Mouse (Mus musculus) cerebellum, postnatal 10 days (tissue): Measurements from ENCODE around the gene Gba.

ENCODE experiments used
- DNase-seq, 2 experiments: peaks; one replicate each; pipeline ENCODE4 v3.0.0; 2021; ENCODE audit warnings: mixed read lengths in 2 of 2

The Gba gene

DNA sequence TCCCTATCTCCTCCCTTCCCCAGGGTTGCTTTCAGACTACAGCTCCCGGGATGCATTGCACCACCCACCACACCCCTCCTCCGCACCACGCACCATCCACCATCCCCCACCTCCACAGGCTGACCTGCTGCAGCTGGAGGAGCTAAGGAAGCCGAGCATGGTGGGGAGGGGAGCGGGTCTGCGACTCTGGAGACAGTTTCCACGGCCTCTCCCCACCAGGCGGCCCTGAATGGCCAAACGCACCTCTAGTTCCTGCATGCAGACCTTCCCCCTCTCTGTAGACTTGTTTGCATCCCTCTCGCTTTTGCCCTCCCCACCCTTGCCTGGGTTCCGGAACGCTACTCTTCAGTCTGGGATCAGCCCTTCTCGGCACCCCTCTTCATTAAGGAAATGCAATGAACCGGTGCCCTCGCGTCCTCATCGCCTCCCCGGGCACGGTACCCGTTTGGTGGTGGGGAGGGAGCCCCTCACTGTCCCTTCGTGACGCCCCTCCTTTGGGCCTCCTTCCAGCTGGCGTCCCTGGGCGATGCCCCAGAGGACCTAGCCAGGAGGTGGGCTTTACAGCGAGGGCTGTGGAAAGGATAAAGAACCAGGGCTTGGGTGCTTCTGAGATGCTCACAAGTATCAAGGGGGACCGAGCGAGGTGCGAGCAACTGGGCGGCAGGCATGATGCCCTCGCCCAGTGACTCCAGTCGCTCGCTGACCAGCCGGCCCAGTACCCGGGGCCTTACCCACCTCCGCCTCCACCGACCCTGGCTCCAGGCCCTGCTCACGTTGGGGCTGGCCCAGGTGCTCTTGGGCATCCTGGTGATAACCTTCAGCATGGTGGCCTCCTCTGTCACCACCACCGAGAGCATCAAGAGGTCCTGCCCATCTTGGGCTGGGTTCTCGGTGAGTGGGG is 19.4 kb upstream of the Gba start, which contains the start of gene Fam189b:
Gene Fam189b, plus strand, starts transcription at position 86 of the 901 bp plus-strand sequence.
- peak; percentile 93 to 96 for DNase-seq

DNA sequence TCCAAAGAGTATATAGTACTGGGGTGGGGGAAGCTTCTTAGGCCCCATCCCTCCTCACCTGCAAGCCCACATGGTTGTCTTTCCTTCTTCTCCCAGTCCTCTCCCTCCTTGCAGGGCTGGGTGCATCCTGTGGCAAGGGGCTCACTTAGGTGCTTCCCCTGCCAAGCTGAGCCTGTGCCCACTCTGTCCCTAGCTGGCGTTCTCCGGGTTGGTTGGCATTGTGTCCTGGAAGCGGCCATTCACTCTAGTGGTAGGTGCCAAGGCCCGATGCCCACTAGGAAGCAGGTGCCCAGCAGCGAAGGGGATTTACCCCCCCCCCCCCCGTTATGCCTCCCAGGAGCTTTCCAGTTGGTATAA is 18.8 kb upstream of the Gba start:
- peak; percentile 82 for DNase-seq

DNA sequence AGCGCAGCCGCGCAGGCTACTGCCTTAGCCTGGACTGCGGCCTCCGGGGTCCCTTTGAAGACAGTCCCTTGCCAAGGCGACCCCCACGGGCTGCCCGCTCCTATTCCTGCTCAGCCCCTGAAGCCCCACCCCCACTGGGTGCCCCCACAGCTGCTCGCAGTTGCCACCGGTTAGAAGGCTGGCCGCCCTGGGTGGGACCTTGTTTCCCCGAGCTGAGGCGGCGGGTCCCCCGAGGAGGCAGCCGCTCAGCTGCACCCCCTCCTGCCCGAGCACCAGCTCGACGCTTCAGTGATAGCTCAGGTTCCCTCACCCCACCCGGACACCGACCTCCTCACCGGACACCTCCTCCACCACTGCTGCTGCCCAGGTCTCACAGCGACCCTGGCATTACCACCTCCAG is 15.5 kb upstream of the Gba start:
- DNase-seq, result no peak

GRCm38 (mm10) chr3:89187690-89188477 is 14.8 kb upstream of the Gba start:
- DNase-seq, result no peak

- DNase-seq, result no peak
These were observed 14.3 kb upstream of the Gba start for GRCm38 (mm10) chr3:89188478-89188875.

DNA sequence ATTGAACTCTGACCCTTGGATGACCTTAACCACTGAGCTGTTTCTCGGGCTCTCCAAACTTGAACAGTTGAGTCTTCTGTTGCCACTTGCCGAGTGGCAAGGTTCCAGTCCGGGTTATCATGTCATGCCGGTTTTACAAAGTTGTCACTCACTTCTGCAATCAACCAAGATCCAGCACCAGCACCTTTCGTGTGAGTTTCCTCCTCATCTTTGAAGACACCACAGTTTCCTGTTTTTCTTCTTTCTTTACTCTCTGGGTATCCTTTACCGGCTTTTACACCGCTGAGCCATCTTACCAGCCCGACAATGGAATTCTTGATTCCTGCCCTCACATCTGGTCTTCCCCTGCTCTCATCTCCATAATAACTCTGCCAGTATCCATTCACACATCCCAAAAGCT is 12.3 kb upstream of the Gba start:
- no peak for DNase-seq

GRCm38 (mm10) chr3:89193351-89193750 is 9.4 kb upstream of the Gba start:
- no peak for DNase-seq

- DNase-seq, result peak in 1 of 2 experiments; percentile 30
These were observed 8.9 kb upstream of the Gba start for GRCm38 (mm10) chr3:89193853-89194252.

- DNase-seq, result peak; percentile 95 to 96
These were observed 6.5 kb upstream of the Gba start for GRCm38 (mm10) chr3:89195979-89196877.

DNA sequence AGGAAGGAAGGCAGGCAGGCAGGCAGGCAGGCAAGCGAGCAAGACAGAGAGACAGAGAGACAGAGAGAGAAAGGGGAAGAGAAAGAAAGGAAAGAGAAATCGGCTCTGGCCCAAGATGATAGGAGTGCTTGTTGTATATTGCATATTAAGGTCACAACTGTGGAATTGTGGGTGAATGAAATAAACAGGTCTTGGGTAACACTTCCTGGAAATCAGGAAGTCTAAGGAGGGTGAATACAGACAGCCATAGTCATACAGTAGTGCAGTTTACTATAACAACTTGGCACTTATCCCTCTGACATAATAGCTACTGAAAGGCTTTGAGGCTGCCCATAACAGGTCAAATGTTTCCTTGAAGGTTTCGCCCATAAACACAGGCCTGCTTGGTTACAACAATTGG is 2.9 kb upstream of the Gba start:
- no peak for DNase-seq

DNA sequence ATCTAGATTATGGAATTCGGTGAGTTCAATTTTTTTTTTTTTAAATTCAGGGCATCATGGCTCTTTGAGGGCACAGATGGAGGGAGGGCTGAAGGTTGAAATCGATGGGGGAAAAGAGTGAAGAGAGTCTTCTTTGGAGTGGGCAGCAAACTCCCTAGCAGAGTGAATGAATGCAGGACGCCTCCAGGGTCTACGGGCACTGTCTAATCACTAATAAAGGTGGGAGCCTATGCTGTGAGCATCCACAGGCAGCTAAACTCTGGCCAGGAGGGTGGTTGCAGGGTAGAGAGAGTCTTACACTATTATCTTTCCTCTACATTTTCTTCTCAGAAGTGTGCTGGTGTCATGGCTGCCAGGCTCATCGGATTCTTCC is 400 bp downstream of the Gba start:
- DNase-seq, result peak in 1 of 2 experiments; percentile 34

DNA sequence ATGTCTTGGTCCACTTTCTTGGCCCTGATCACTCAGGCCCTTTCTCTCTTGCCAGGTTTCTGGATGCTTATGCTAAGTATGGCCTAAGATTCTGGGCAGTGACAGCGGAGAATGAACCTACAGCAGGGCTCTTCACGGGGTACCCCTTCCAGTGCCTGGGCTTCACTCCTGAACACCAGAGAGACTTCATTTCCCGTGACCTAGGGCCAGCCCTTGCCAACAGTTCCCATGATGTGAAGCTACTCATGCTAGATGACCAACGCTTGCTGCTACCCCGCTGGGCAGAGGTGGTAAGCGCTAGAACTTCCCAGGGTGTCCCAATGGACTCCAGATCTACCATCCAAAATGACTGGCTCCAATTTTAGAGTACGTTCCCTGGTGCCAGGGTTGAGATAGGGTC is 3.4 kb downstream of the Gba start:
- no peak for DNase-seq

GRCm38 (mm10) chr3:89206695-89207094 is 4.0 kb downstream of the Gba start:
- DNase-seq, result no peak

DNA sequence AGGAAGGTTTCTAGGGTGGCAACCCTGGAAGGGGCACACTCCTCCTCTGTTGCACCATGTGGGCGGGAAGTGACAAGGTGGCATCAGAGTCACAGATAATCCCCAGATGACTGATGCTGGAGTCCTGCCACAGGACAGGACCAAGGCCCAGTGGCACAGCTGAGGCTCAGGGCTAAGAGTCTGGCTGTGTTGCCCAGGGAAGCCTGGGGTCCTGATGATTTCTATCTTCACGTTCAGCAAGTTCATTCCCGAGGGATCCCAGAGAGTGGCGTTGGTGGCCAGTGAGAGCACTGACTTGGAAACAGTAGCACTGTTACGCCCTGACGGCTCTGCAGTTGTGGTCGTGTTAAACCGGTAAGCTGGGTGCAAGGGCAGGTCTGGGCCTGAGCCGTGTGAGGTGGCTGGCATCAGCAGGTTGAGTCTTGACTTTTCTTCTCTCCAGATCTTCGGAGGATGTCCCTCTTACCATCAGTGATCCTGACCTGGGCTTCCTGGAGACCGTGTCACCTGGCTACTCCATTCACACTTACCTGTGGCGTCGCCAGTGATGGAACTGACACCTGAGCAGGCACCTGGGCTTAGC is 5.4 kb downstream of the Gba start:
- no peak for DNase-seq

- DNase-seq, result no peak
These were observed 6.0 kb downstream of the Gba start for GRCm38 (mm10) chr3:89208736-89209135.

- DNase-seq, result no peak
These were observed 7.0 kb downstream of the Gba start for GRCm38 (mm10) chr3:89209731-89210130.

DNA sequence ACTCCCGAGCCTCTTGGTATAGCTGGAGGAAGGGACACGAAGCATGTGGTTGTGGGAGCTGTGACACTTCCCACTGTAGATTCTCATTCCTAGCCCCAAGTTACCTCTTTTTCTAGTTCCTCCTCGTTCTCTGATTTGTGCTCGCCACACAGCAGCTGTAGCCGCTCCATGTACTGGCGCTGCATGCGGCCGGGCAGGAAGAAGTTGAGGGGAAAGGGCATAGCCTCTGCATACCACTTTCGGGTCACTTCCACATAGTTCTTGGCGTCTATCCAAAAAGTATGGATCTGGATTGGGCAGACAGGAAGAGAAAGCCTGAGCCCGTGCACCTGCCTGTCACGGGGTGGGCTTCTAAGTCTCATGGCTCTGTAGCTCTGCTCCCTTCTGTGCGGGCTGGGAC is 7.4 kb downstream of the Gba start:
- DNase-seq, result no peak

- peak in 1 of 2 experiments; percentile 47 for DNase-seq
These were observed 8.0 kb downstream of the Gba start for GRCm38 (mm10) chr3:89210731-89211130.

DNA sequence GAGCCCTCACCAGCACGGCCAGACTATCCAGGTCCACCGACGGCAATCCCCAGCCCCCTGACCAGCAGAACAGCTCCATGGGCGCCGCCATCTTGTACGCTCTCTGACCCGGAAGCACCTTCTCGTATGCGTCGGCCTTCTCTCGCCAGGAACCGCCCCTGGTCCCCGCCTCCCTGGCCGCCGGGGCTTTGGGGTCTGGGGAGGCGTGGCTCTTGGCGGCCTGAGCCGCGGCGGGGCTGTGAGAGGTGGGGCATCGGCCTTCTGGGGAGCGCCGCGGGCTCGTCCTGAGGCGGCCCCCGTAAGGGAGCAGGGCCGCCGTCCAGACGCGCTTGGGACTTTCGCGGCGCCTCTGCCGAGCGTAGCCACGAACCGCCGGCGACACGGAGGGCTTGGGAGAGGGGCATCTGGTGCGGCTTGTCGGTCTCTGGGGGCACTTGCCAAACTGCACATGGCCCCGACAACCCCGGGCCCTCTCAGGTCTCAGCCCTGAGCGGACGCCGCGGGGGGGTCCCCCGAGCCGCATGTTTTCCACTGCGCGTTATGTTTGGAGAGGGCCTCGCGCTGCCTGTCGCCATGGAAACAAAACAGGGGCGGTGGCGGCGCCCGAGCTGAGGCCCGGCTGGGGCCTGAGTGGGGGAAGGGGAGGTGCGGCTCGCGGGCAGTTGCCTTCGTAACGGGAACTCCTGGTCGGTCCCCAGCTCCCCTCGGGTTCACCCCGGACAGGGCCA is 11.2 kb downstream of the Gba start:
- peak; percentile 96 to 97 for DNase-seq

- no peak for DNase-seq
These were observed 12.1 kb downstream of the Gba start, which contains the start of gene Thbs3 for GRCm38 (mm10) chr3:89214681-89215411. TSS of gene Thbs3 (plus strand) at chr3:89215180.

GRCm38 (mm10) chr3:89215853-89216252 is 13.1 kb downstream of the Gba start:
- DNase-seq, result peak; percentile 94 to 95
